Mouse (Mus musculus) kidney, adult 2 months (tissue): ENCODE measurements around the gene Gucy1b2.

Source experiments
- CTCF ChIP-seq: fragments of 200-500 bp; conservative IDR thresholded peaks from 2 replicates; pipeline ENCODE4 v1.5.1; 2011; ENCODE audit warnings: low read depth, mild to moderate bottlenecking, control low read depth, low read length, moderate library complexity, mixed read lengths; ENCODE audit not compliant: insufficient read depth, insufficient read length
- POLR2A ChIP-seq: fragments of 200-500 bp; IDR thresholded peaks from one replicate; pipeline ENCODE4 v1.6.1; 2011; ENCODE audit warnings: low read depth, low read length, control low read depth

- no peak for TF ChIP-seq POLR2A
- TF ChIP-seq CTCF, result no peak
Observed at GRCm38 (mm10) chr14:62353372-62353771, 102.7 kb downstream of the Gucy1b2 start.
